Mouse (Mus musculus) ES-E14 (cell line): ENCODE data around the gene Thrap3.

Source experiments
- CHD2 ChIP-seq: IDR thresholded peaks from 2 replicates; pipeline ENCODE4 v1.6.1; 2014; ENCODE audit warnings: mild to moderate bottlenecking, low read depth, low read length, inconsistent platforms
- HCFC1 ChIP-seq: IDR thresholded peaks from 2 replicates; pipeline ENCODE4 v1.6.1; 2012; ENCODE audit warnings: low read length, inconsistent platforms, borderline replicate concordance; ENCODE audit not compliant: insufficient read depth
- MAFK ChIP-seq: IDR thresholded peaks from 2 replicates; pipeline ENCODE4 v1.6.1; 2014; ENCODE audit warnings: mild to moderate bottlenecking, low read depth, low read length, inconsistent platforms; ENCODE audit not compliant: insufficient read depth
- ZC3H11A ChIP-seq: IDR thresholded peaks from 2 replicates; pipeline ENCODE4 v1.6.1; 2012; ENCODE audit warnings: low read depth, mild to moderate bottlenecking, inconsistent platforms, low read length, borderline replicate concordance
- ZNF384 ChIP-seq: IDR thresholded peaks from 2 replicates; pipeline ENCODE4 v1.6.1; 2012; ENCODE audit warnings: low read depth, low read length, inconsistent platforms

DNA sequence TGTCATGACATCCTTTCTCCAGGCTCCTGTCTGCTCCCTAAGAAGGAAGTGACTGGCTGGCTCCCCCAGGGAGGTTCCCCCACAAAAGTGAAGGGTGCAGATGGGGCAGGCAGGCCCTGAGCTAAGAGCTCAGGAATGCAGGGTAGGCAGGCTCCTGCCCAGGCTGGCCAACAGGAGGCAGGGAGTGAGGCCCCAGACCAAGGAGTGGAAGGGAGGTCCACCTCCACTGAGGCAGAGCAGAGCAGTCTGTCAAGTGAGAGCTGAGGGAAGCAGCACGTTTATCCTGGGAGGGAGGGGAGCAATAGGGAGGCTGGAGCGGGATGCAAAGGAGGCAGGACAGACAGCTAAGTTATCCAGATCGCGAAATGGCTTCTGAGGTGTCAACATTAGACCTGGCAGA lies 48.1 kb upstream of the Thrap3 start:
- TF ChIP-seq HCFC1 (no peak), MAFK (no peak), CHD2 (no peak), ZNF384 (no peak), ZC3H11A (no peak)
